Mouse (Mus musculus): ENCODE measurements around the gene Usp9x.

The Usp9x gene

GRCm38 (mm10) chrX:13085621-13086020, 14.3 kb downstream of the Usp9x start:
- DNase-seq (ENCODE audit: low spot score): no peak

DNA sequence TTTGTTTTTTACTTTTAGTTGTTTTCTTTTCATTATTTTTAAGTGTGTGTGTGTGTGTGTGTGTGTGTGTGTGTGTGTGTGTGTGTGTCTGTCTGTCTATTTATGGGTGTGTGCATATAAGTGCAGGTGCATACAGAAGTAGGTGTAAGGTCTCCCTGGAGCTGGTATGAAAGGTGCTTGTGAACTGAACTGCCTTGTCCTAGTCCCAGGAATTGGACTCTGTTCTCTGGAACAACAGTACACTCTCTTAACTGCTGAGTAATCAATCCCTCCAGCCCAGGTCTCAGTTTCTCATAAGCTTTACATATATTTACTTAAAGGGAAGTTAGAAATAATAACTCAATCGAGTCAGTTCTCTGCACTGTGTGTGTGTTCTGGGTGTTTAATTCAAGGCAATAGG, 25.7 kb downstream of the Usp9x start:
- no peak for DNase-seq (ENCODE audit: low spot score)

- DNase-seq (ENCODE audit: low spot score): no peak
Observed at GRCm38 (mm10) chrX:13206514-13206913, 135.2 kb downstream of the Usp9x start.

DNA sequence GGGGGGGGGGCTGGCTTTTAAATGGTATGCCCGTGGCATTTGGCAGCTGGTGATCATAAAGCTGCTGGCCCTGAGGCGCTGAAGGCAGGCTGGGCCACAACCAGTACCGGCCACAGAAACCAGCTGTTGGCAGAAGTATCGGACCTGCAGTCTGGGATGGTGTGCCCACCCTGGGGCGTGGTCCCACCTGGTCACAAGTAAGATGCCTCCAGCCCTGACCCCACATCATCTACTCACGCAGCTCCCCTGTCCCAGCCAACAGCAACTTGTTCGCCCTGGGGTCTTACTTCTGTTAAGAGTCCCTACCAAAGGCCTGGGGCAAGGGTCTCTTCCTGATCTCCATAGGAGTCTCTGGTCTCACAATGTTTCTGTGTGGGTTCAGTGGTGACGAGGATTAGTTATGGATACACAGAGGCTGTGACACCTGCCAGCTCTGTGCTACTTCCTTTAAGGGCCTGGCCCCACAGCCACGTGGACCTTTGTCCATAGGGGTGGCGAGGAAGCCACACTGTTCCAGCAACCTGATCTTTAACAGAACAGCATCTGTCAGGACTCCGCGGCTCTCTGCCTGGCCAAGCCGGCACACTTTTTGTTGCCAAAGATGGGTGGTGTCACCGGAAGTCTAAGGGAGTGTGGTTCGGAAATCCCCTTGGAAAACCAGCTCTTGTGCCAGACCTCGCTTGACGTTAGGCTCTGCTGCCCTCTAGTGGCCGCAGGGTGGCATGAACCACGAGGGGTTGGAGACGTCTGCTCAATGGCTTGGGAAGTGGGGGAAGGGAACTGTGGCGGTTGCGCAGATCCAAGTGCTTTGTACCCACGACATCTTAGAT, 136.4 kb downstream of the Usp9x start:
- DNase-seq (ENCODE audit: low spot score): peak; percentile 93

DNA sequence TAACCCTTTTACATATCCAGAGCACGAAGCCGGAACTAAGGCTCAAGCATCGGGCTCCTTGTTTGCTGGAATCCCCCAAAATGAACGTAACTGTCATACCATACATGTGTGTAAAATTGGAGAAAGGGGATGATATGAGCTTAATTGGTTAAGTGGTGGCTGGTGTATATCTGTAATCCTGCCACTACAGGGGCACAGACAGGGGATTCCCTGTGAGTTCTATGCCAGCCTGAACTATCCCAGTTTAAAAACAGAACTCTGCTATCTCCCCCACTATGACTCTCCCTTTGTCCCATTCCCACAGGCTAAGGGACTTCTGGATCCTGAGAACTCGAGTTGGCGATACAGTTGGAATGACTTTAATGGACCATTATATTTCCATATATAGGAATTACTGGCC, 137.1 kb downstream of the Usp9x start:
- no peak for DNase-seq (ENCODE audit: low spot score)

DNA sequence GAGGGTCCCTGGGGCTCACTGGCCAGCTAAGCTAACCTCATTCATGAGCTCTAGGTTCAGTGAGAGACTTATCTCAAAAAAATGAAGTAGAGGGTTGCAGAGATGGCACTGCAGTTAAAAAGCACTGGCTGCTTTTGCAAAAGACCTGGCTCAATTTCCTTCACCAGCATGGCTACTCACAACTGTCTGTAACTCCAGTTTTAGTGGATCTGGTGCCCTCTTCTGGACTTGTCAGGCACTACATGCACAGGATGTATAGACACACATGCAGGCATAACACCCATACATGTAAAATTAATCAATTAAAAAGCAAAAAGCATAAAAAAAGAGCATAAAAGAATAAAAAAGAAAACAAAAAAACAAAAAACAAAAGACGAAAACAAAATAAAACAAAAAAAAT, 143.0 kb downstream of the Usp9x start:
- no peak for DNase-seq (ENCODE audit: low spot score)
